Mouse (Mus musculus) heart, embryonic 10.5 days (tissue): Measurements from ENCODE around the gene Vmn1r65. TPM values are rescaled to one million over a fixed set of nuclear protein-coding genes. Genes with fewer than 3 reads are reported as not detected.
"Not testable (repeated sequence)": the region's sequence is repeated elsewhere in the genome, so short reads cannot be mapped to it uniquely, and the experiment has no call there.

ENCODE experiments used
- DNase-seq: peaks from one replicate; pipeline ENCODE4 v3.0.0-alpha.2; 2017; ENCODE audit warnings: low spot score
- H3K27ac ChIP-seq: fragments of 300-500 bp; sonication (generic); 2 replicates; pipeline ENCODE4 v1.5.1; 2016; ENCODE audit warnings: mild to moderate bottlenecking
- H3K27me3 ChIP-seq: fragments of 300-500 bp; sonication (generic); 2 replicates; pipeline ENCODE4 v1.6.1; 2016; ENCODE audit warnings: mild to moderate bottlenecking; ENCODE audit not compliant: poor library complexity, insufficient read depth, severe bottlenecking
- H3K36me3 ChIP-seq: fragments of 300-500 bp; sonication (generic); 2 replicates; pipeline ENCODE4 v1.6.1; 2016; ENCODE audit warnings: mild to moderate bottlenecking, moderate library complexity
- H3K4me1 ChIP-seq: fragments of 300-500 bp; sonication (generic); 2 replicates; pipeline ENCODE4 v1.6.1; 2016; ENCODE audit warnings: mild to moderate bottlenecking
- H3K4me3 ChIP-seq: fragments of 300-500 bp; sonication (generic); 2 replicates; pipeline ENCODE4 v1.5.1; 2016; ENCODE audit warnings: mild to moderate bottlenecking, moderate library complexity
- H3K9me3 ChIP-seq: fragments of 300-500 bp; sonication (generic); 2 replicates; pipeline ENCODE4 v1.6.1; 2016; ENCODE audit warnings: mild to moderate bottlenecking, moderate library complexity
- WGBS: fragments of 180-500 bp; shearing (Covaris S2); methylation state at CpG from one replicate; pipeline ENCODE4 v1.1.7; 2016; 5-methylcytosine and 5-hydroxymethylcytosine counted together
- polyA plus RNA-seq: library from polyadenylated mRNA; unstranded; fragments of >200 nt; fragmentation: Nextera tagmentation; extraction: Ambion mirVana; gene quantifications from 2 replicates; pipeline ENCODE4 v1.2.1, GENCODE M21; 2016

Vmn1r65 gene
- polyA plus RNA-seq = not detected in 2 replicates

DNA sequence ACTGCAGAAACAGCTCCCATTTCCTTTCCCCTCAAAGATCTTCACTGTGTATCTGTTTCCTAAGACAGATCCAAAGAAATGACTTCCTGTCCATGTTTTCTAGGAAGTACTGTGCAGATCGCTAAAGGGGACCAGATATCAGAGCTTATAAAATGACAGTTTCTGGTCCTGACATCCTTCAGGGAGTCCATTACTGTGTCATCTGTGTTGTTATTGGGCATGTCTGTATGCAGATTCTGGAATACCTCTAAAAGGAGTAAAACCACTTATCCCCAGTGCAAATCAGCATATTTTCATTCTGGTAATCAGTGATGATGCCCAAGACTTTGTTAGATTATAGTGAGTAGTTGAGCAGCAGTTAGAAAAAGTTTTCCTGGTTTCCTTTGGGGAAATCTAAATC lies at the start of gene Vmn1r65:
Gene Vmn1r65, minus strand, starts transcription at position 101 of the 400 bp plus-strand sequence.
- Histone ChIP-seq H3K36me3 (no peaks in the 10 kb centered on the region), H3K4me1 (no peaks in the 10 kb centered on the region), H3K27me3 (no peaks in the 10 kb centered on the region), H3K27ac (no peak within 1 kb of the TSS), H3K9me3 (peaks cover 23% of the 10 kb centered on the region), H3K4me3 (no peak within 1 kb of the TSS)
- no peak for DNase-seq
- 85% methylated on average over 1 of the region's 1 CpGs for WGBS

DNA sequence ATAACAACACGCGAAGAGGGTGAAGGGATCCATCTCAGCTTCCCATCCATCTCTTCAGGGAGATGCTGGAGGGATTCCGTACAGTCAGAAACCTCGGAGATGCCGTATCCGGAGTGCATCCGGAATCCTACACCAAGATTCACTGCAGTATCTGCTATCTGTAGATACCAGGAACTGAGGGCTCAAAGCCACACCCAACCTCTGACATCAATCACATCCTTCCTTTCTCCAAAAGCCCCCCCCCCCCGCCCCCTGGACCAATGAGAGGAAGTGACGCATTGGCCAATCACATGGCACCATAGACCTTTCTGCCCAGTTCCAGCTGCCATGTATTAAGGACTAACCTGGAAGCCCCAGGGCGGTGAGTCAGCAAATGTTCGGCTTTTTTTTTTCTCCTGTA lies 34.1 kb upstream of the Vmn1r65 start, which contains the start of gene Nlrp4c:
Gene Nlrp4c, plus strand, starts transcription at position 301 of the 400 bp plus-strand sequence.
- H3K27me3 ChIP-seq = no peaks in the 10 kb centered on the region
- peaks cover 9% of the 10 kb centered on the region for H3K9me3 ChIP-seq
- WGBS = 88% methylated on average over 11 of the region's 11 CpGs
- no peak within 1 kb of the TSS for H3K4me3 ChIP-seq
- H3K4me1 ChIP-seq = no peaks in the 10 kb centered on the region
- H3K36me3 ChIP-seq = no peaks in the 10 kb centered on the region
- DNase-seq = no peak
- no peak within 1 kb of the TSS for H3K27ac ChIP-seq

DNA sequence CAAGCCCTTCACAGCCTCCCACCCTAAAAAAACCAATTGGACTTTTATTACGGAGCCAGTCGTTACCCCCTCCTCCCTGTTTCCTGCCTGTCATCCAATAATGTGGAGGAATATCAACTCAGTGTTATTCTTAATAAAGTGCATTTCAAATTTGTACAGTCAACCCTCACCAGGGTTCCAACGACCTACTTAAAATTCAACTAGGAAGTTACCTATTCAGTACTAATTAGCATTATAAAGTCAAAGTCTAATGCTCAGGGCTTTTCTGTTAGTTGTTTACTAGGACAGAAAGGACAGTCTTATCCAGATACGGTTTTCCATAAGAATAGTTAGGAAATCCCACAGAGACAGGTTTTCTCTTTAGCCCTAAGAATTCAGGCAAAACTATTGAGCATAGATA lies 28.4 kb downstream of the Vmn1r65 start:
- H3K4me1 ChIP-seq, H3K36me3 ChIP-seq, H3K4me3 ChIP-seq, DNase-seq, H3K27ac ChIP-seq, H3K27me3 ChIP-seq: not testable (repeated sequence)
- peaks cover 27% of the 10 kb centered on the region for H3K9me3 ChIP-seq
- WGBS = 85% methylated on average over 4 of the region's 4 CpGs

DNA sequence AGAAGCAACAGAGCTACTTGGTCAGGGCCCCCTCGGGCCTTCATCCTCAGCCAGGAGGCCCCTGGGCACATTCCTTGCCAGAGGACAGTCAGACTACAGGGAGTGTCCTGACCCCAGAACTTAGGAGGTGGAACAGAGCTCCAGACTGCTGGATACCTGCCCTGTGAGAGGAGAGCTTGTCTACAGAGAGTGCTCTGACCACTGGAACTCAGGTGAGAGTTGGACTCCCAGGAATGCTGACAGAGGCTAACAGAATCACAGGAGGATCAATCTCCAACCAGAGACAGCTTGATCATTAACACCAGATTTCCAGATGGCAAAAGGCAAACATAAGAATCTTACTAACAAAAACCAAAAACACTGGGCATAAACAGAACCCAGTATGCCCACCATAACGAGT lies 38.3 kb downstream of the Vmn1r65 start:
- not testable (repeated sequence) for H3K27me3 ChIP-seq, H3K36me3 ChIP-seq, H3K27ac ChIP-seq, H3K9me3 ChIP-seq, DNase-seq, H3K4me1 ChIP-seq, H3K4me3 ChIP-seq
- WGBS = 50% methylated on average over 2 of the region's 2 CpGs

Other genes with a start within 250 kb of the Vmn1r65 start
- not detected in 2 replicates for gene Vmn1r63, start 205.6 kb downstream of the Vmn1r65 start, polyA plus RNA-seq
- gene Vmn1r64, start 126.5 kb downstream of the Vmn1r65 start, polyA plus RNA-seq = not detected in 2 replicates
- not detected in 2 replicates for gene Nlrp4c, start 34.2 kb upstream of the Vmn1r65 start, polyA plus RNA-seq
- 22.3 and 31.1 TPM in 2 replicates for gene Zfp787, start 145.0 kb upstream of the Vmn1r65 start, polyA plus RNA-seq
- gene Zfp444, start 161.2 kb upstream of the Vmn1r65 start, polyA plus RNA-seq = 38.6 and 51.4 TPM in 2 replicates
- gene Galp, start 186.1 kb upstream of the Vmn1r65 start, polyA plus RNA-seq = not detected in 2 replicates
- not detected in 2 replicates for gene Zscan5b, start 211.3 kb upstream of the Vmn1r65 start, polyA plus RNA-seq
- not detected in 2 replicates for gene Epp13, start 241.7 kb upstream of the Vmn1r65 start, polyA plus RNA-seq